Mouse (Mus musculus) liver, embryonic 14.5 days (tissue): ENCODE measurements around the gene Fgf22. TPM values are rescaled to one million over a fixed set of nuclear protein-coding genes. Genes with fewer than 3 reads are reported as not detected.

Experiments used
- ATAC-seq: fragments of 200-750 bp; cut with Nextera tagmentation; 2 replicates; pipeline ENCODE4 v1.8.0; 2017; ENCODE audit warnings: moderate number of reproducible peaks, mild to moderate bottlenecking, moderate library complexity; ENCODE audit not compliant: insufficient read depth
- DNase-seq, 3 experiments: peaks; one replicate each; pipeline ENCODE4 v3.0.0-alpha.2; 2012 to 2013; ENCODE audit warnings: low read depth in 3 of 3, low spot score in 3 of 3
- H3K27ac ChIP-seq: fragments of 300-500 bp; sonication (generic); 2 replicates; pipeline ENCODE4 v1.5.1; 2014; ENCODE audit warnings: moderate library complexity, mild to moderate bottlenecking, control low read depth, inconsistent platforms
- H3K27me3 ChIP-seq: fragments of 300-500 bp; sonication (generic); 2 replicates; pipeline ENCODE4 v1.6.1; 2014; ENCODE audit warnings: mild to moderate bottlenecking, low read length, moderate library complexity; ENCODE audit not compliant: control insufficient read depth, insufficient read depth
- H3K36me3 ChIP-seq: fragments of 300-500 bp; sonication (generic); replicated peaks from 2 replicates; pipeline ENCODE4 v1.6.1; 2014; ENCODE audit warnings: low read depth; ENCODE audit not compliant: control insufficient read depth, insufficient read depth
- H3K4me1 ChIP-seq, 2 experiments: fragments of 200-500 bp in 1 of 2; fragments of 300-500 bp in 1 of 2; sonication (generic) in 1 of 2; replicated peaks; 2 replicates each; pipeline ENCODE4 v1.6.1; 2012 to 2014; ENCODE audit warnings: antibody characterized with exemption in 1 of 2, inconsistent platforms in 1 of 2, low read length in 1 of 2; ENCODE audit not compliant: control insufficient read depth in 2 of 2, insufficient read depth in 2 of 2
- H3K4me2 ChIP-seq: fragments of 300-500 bp; sonication (generic); 2 replicates; pipeline ENCODE4 v1.6.1; 2014; ENCODE audit warnings: low read depth, mild to moderate bottlenecking, control low read depth, moderate library complexity
- H3K4me3 ChIP-seq, 2 experiments: fragments of 200-500 bp in 1 of 2; fragments of 300-500 bp in 1 of 2; sonication (generic) in 1 of 2; 2 replicates each; pipeline ENCODE4 v1.5.1; 2012 to 2014; ENCODE audit warnings: low read depth in 2 of 2, low read length in 2 of 2, mild to moderate bottlenecking in 2 of 2, control low read depth in 1 of 2, inconsistent platforms in 1 of 2, moderate library complexity in 1 of 2; ENCODE audit not compliant: insufficient read depth in 1 of 2
- H3K9ac ChIP-seq: fragments of 300-500 bp; sonication (generic); replicated peaks from 2 replicates; pipeline ENCODE4 v1.6.1; 2014; ENCODE audit warnings: mild to moderate bottlenecking, control low read depth, moderate library complexity
- H3K9me3 ChIP-seq: fragments of 300-500 bp; sonication (generic); 2 replicates; pipeline ENCODE4 v1.6.1; 2016; ENCODE audit warnings: low read length, mixed read lengths; ENCODE audit not compliant: control insufficient read depth
- CTCF ChIP-seq: IDR thresholded peaks from 2 replicates; pipeline ENCODE4 v1.5.1; 2016; ENCODE audit warnings: antibody characterized with exemption, low read depth, control low read depth
- EP300 ChIP-seq: IDR thresholded peaks from 2 replicates; pipeline ENCODE4 v1.6.1; 2016; ENCODE audit warnings: antibody characterized with exemption, low read depth
- WGBS: fragments of 180-500 bp; shearing (Covaris S2); extraction: QIAGEN DNeasy Blood & Tissue Kit; methylation state at CpG from one replicate; pipeline ENCODE4 v1.1.7; 2014; ENCODE audit not compliant: insufficient replicate concordance; 5-methylcytosine and 5-hydroxymethylcytosine counted together
- polyA plus RNA-seq, 2 experiments: library from polyadenylated mRNA; depleted of rRNA in 1 of 2; stranded (reverse) in 1 of 2; unstranded in 1 of 2; fragments of >200 nt; fragmentation: Nextera tagmentation in 1 of 2; extraction: Ambion mirVana in 1 of 2; gene quantifications; 2 replicates each; pipeline versions ENCODE4 v1.2.1 to v1.2.3; 2012 to 2014

Gene Fgf22
- polyA plus RNA-seq, 2 experiments, result not detected

GRCm38 (mm10) chr10:79772320-79772719, 17.4 kb downstream of the Fgf22 start:
- WGBS, result 87% methylated on average over 3 of the region's 3 CpGs
- Histone ChIP-seq H3K27ac (no peak overlapping the region), H3K27me3 (peaks cover 7% of the 10 kb centered on the region), H3K4me3 (no peak overlapping the region), H3K36me3 (no peaks in the 10 kb centered on the region), H3K4me2 (no peak overlapping the region), H3K9me3 (peaks cover 3% of the 10 kb centered on the region), H3K9ac (no peak overlapping the region), H3K4me1 (peaks cover 7 to 8% of the 10 kb centered on the region in 2 experiments)
- no peak for DNase-seq
- no peak for ATAC-seq
- TF ChIP-seq CTCF (peak; percentile 60), EP300 (no peak)

- Histone ChIP-seq H3K9ac (no peak overlapping the region), H3K27ac (no peak overlapping the region), H3K4me3 (no peak overlapping the region), H3K4me1 (no peaks in the 10 kb centered on the region), H3K9me3 (peaks cover 3% of the 10 kb centered on the region), H3K27me3 (peaks cover 16% of the 10 kb centered on the region), H3K36me3 (no peaks in the 10 kb centered on the region), H3K4me2 (no peak overlapping the region)
- ATAC-seq (no peak), DNase-seq (no peak)
- WGBS, result 75% methylated on average over 2 of the region's 2 CpGs
- TF ChIP-seq EP300 (no peak), CTCF (no peak)
Measured at GRCm38 (mm10) chr10:79773208-79773607, 18.3 kb downstream of the Fgf22 start.

- Histone ChIP-seq H3K9ac (no peak overlapping the region), H3K4me3 (no peak overlapping the region), H3K27ac (no peak overlapping the region), H3K27me3 (peaks cover 31% of the 10 kb centered on the region), H3K4me2 (no peak overlapping the region), H3K36me3 (no peaks in the 10 kb centered on the region), H3K4me1 (no peaks in the 10 kb centered on the region), H3K9me3 (peaks cover 3% of the 10 kb centered on the region)
- DNase-seq (no peak), ATAC-seq (no peak)
- TF ChIP-seq CTCF, result peak; percentile 68
- no peak for TF ChIP-seq EP300
- WGBS, result 50% methylated on average over 5 of the region's 5 CpGs
Measured at GRCm38 (mm10) chr10:79774486-79775279, 19.8 kb downstream of the Fgf22 start.

- Histone ChIP-seq H3K4me3 (peak within 1 kb of the TSS in 1 of 2 experiments; percentile 34; a peak in 2 of 4 replicates), H3K9ac (no peak within 1 kb of the TSS), H3K27ac (no peak within 1 kb of the TSS), H3K4me2 (peak within 1 kb of the TSS; percentile 58), H3K4me1 (peaks cover 7 to 11% of the 10 kb centered on the region in 2 experiments), H3K36me3 (no peaks in the 10 kb centered on the region), H3K9me3 (peaks cover 3% of the 10 kb centered on the region), H3K27me3 (peaks cover 38% of the 10 kb centered on the region)
- ATAC-seq (no peak), DNase-seq (no peak)
- TF ChIP-seq CTCF (no peak), EP300 (no peak)
- WGBS, result 4% methylated on average over 37 of the region's 39 CpGs
Measured at GRCm38 (mm10) chr10:79777103-79777531, 22.2 kb downstream of the Fgf22 start, which contains the start of gene Fstl3. TSS of gene Fstl3 (plus strand) at chr10:79777272.

DNA sequence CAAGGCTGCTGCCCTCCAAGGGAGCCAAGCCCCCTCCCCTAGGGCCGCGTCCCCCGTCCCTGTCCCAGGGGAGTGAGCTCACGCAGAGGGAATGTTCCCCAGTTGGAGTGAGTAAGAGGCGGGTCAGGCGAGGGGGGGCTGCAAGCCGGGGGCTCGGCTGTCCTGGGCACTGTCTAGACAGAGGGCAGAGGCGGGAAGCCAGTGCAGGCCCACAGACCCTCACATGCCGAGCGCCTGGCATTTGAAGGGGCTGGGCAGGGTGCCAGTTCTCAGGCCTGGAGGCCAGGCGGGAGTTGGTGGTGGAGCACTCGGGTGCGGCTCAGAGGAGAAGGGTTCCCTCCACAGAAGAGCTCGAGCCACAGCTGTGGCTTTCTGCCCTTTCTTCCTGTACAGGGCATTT, 23.1 kb downstream of the Fgf22 start:
- H3K9ac ChIP-seq, result no peak overlapping the region
- H3K36me3 ChIP-seq, result no peaks in the 10 kb centered on the region
- H3K4me2 ChIP-seq, result no peak overlapping the region
- TF ChIP-seq EP300 (no peak), CTCF (no peak)
- H3K4me3 ChIP-seq, result no peak overlapping the region
- H3K27ac ChIP-seq, result no peak overlapping the region
- H3K4me1 ChIP-seq, result peaks cover 7 to 11% of the 10 kb centered on the region in 2 experiments
- H3K27me3 ChIP-seq, result peaks cover 38% of the 10 kb centered on the region
- H3K9me3 ChIP-seq, result peaks cover 3% of the 10 kb centered on the region
- ATAC-seq (no peak), DNase-seq (no peak)
- WGBS, result 25% methylated on average over 15 of the region's 15 CpGs
